Mouse (Mus musculus) hindbrain, embryonic 14.5 days (tissue): ENCODE measurements around the gene Cdkn2aipnl. TPM values are rescaled to one million over a fixed set of nuclear protein-coding genes. Genes with fewer than 3 reads are reported as not detected.
A peak's percentile ranks its signal among the peaks of the same experiment; 100 is the strongest.

ENCODE experiments used
- ATAC-seq: fragments of 200-750 bp; cut with Nextera tagmentation; 2 replicates; pipeline ENCODE4 v1.8.0; 2017; ENCODE audit warnings: moderate number of reproducible peaks, mild to moderate bottlenecking, moderate TSS enrichment, moderate library complexity; ENCODE audit not compliant: low FRiP score
- DNase-seq: peaks from one replicate; pipeline ENCODE4 v3.0.0-alpha.2; 2015; ENCODE audit warnings: low spot score
- H3K27ac ChIP-seq: fragments of 300-500 bp; sonication (generic); 2 replicates; pipeline ENCODE4 v1.5.1; 2014; ENCODE audit warnings: mild to moderate bottlenecking, moderate library complexity
- H3K27me3 ChIP-seq: fragments of 300-500 bp; sonication (generic); 2 replicates; pipeline ENCODE4 v1.6.1; 2014; ENCODE audit warnings: mild to moderate bottlenecking, low read length, mixed read lengths; ENCODE audit not compliant: control insufficient read depth, insufficient read depth
- H3K36me3 ChIP-seq: fragments of 300-500 bp; sonication (generic); replicated peaks from 2 replicates; pipeline ENCODE4 v1.6.1; 2014; ENCODE audit not compliant: control insufficient read depth, insufficient read depth
- H3K4me1 ChIP-seq: fragments of 300-500 bp; sonication (generic); replicated peaks from 2 replicates; pipeline ENCODE4 v1.6.1; 2014; ENCODE audit warnings: antibody characterized with exemption, low read length, mixed read lengths; ENCODE audit not compliant: control insufficient read depth, insufficient read depth
- H3K4me2 ChIP-seq: fragments of 300-500 bp; sonication (generic); replicated peaks from 2 replicates; pipeline ENCODE4 v1.6.1; 2014; ENCODE audit warnings: mild to moderate bottlenecking, moderate library complexity
- H3K4me3 ChIP-seq: fragments of 300-500 bp; sonication (generic); replicated peaks from 2 replicates; pipeline ENCODE4 v1.5.1; 2014; ENCODE audit warnings: mild to moderate bottlenecking, low read length
- H3K9ac ChIP-seq: fragments of 300-500 bp; sonication (generic); 2 replicates; pipeline ENCODE4 v1.6.1; 2014
- H3K9me3 ChIP-seq: fragments of 300-500 bp; sonication (generic); 2 replicates; pipeline ENCODE4 v1.6.1; 2016; ENCODE audit warnings: low read length; ENCODE audit not compliant: control insufficient read depth
- WGBS: fragments of 180-500 bp; shearing (Covaris S2); extraction: QIAGEN DNeasy Blood & Tissue Kit; methylation state at CpG from one replicate; pipeline ENCODE4 v1.1.7; 2014; 5-methylcytosine and 5-hydroxymethylcytosine counted together
- polyA plus RNA-seq: library from polyadenylated mRNA; unstranded; fragments of >200 nt; fragmentation: Nextera tagmentation; extraction: Ambion mirVana; gene quantifications from 2 replicates; pipeline ENCODE4 v1.2.1, GENCODE M21; 2014

The Cdkn2aipnl gene
- polyA plus RNA-seq, 1 experiment from 2014 or later: 117 TPM

DNA sequence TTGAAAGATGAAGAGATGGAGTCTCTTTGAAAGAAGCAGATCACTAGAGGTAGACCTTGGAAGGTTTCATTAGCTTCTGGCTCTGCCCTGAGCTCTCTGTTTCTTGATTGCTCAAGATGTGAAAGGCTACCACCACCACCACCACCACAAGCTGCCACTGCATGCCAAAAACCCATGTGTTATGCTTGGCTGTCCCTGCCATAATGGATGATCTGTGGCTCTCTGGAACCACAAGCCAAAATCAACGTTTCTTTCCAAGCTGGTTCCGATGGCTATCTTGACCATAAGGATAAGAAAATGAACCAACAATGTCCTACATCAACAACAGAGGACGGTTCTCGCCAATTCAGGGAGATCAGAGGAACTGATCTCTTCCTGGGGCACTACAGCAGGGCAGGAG, 7.4 kb upstream of the Cdkn2aipnl start:
- Histone ChIP-seq H3K36me3 (no peaks in the 10 kb centered on the region), H3K4me1 (no peaks in the 10 kb centered on the region), H3K27ac (no peak overlapping the region), H3K4me3 (no peak overlapping the region), H3K4me2 (no peak overlapping the region), H3K27me3 (no peaks in the 10 kb centered on the region), H3K9ac (no peak overlapping the region), H3K9me3 (no peaks in the 10 kb centered on the region)
- DNase-seq (no peak), ATAC-seq (no peak)
- WGBS: 94% methylated on average over 4 of the region's 4 CpGs

GRCm38 (mm10) chr11:51960967-51961471, 6.4 kb upstream of the Cdkn2aipnl start:
- Histone ChIP-seq H3K4me3 (no peak overlapping the region), H3K4me2 (no peak overlapping the region), H3K27ac (no peak overlapping the region), H3K36me3 (no peaks in the 10 kb centered on the region), H3K9ac (no peak overlapping the region), H3K9me3 (no peaks in the 10 kb centered on the region), H3K27me3 (no peaks in the 10 kb centered on the region), H3K4me1 (no peaks in the 10 kb centered on the region)
- ATAC-seq (no peak), DNase-seq (no peak)
- 71% methylated on average over 11 of the region's 11 CpGs for WGBS

DNA sequence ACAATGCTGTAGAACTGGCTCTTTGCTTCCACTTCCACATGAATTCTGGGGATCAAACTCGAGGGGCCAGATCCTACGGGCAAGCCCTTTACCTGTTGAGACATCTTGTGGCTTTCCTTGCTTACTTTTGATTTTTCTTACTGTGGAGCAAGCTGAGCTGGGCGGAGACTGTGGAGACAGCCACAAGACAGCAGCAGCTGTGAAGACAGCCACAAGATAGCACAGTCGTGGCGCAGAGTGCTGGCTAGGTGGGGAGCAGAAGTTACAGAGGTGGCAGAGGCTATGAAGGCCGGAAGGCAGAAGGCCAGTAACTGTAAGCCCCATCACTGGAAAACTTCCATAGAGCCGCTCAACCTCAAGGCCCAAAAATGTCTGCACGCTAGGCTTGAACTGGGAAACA, 5.7 kb upstream of the Cdkn2aipnl start:
- H3K4me3 ChIP-seq: no peak overlapping the region
- no peaks in the 10 kb centered on the region for H3K4me1 ChIP-seq
- no peak for ATAC-seq
- DNase-seq: no peak
- H3K4me2 ChIP-seq: no peak overlapping the region
- H3K27ac ChIP-seq: no peak overlapping the region
- H3K36me3 ChIP-seq: no peaks in the 10 kb centered on the region
- 89% methylated on average over 8 of the region's 8 CpGs for WGBS
- H3K27me3 ChIP-seq: no peaks in the 10 kb centered on the region
- no peak overlapping the region for H3K9ac ChIP-seq
- no peaks in the 10 kb centered on the region for H3K9me3 ChIP-seq

DNA sequence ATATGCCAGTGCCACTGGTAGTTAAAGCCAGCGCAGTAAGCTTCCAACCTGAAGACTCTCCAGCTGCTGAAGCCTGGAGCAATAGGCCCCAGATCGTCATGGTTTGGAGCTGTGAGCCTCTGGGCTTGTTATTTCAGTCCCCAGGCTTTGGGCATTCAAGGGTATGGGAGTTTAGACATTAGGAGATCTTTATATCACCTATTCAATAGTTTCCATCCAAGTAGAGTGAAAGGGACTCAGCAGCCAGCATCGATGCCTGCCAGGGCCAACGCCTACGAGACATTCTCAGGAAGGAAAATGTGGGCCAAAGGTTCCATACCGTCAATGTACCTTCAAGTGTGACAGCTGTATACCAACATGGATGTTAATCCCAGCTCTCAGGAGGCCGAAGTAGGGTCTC, 5.2 kb upstream of the Cdkn2aipnl start:
- 91% methylated on average over 7 of the region's 7 CpGs for WGBS
- H3K4me1 ChIP-seq: no peaks in the 10 kb centered on the region
- H3K36me3 ChIP-seq: no peaks in the 10 kb centered on the region
- no peak overlapping the region for H3K27ac ChIP-seq
- DNase-seq: no peak
- H3K9ac ChIP-seq: no peak overlapping the region
- no peak overlapping the region for H3K4me2 ChIP-seq
- no peak for ATAC-seq
- H3K4me3 ChIP-seq: no peak overlapping the region
- no peaks in the 10 kb centered on the region for H3K27me3 ChIP-seq
- no peaks in the 10 kb centered on the region for H3K9me3 ChIP-seq

DNA sequence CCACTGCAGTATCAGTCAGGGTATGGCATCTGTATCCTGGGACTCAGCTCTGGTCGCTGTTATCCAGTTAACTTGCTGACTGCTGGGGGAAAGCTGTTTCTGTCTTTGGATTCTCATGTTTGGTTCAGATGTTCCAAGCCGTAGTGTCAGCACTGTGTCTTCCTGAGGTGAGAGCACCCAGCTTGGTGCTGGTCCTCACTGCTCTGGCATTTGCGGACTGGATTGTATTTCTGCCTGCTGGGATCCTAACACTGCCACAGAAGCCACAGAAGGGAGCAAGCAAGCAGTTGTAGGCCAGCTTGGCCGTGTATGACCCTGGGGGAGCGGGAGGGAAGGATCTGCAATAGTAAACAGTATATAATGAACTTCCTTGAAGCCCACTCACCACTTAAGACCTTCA, 810 bp upstream of the Cdkn2aipnl start:
- H3K36me3 ChIP-seq: peaks cover 19% of the 10 kb centered on the region
- DNase-seq: no peak
- no peak overlapping the region for H3K27ac ChIP-seq
- no peaks in the 10 kb centered on the region for H3K27me3 ChIP-seq
- H3K4me2 ChIP-seq: no peak overlapping the region
- peaks cover 5% of the 10 kb centered on the region; the same call in 1 of the 2 replicates for H3K4me1 ChIP-seq
- no peak overlapping the region for H3K9ac ChIP-seq
- H3K4me3 ChIP-seq: no peak overlapping the region
- H3K9me3 ChIP-seq: no peaks in the 10 kb centered on the region
- ATAC-seq: no peak
- WGBS: 83% methylated on average over 5 of the region's 5 CpGs

GRCm38 (mm10) chr11:51968896-51969295, 1.4 kb downstream of the Cdkn2aipnl start:
- Histone ChIP-seq H3K9me3 (no peaks in the 10 kb centered on the region), H3K27me3 (no peaks in the 10 kb centered on the region), H3K27ac (no peak overlapping the region), H3K4me1 (peaks cover 5% of the 10 kb centered on the region; the same call in 1 of the 2 replicates), H3K9ac (no peak overlapping the region), H3K36me3 (peaks cover 40% of the 10 kb centered on the region), H3K4me3 (no peak overlapping the region), H3K4me2 (peak overlapping the region; percentile 85; the same call in 1 of the 2 replicates)
- DNase-seq (no peak), ATAC-seq (no peak)
- 94% methylated on average over 9 of the region's 9 CpGs for WGBS

GRCm38 (mm10) chr11:51969511-51969910, 2.0 kb downstream of the Cdkn2aipnl start:
- ATAC-seq (no peak), DNase-seq (no peak)
- Histone ChIP-seq H3K27ac (no peak overlapping the region), H3K36me3 (peaks cover 46% of the 10 kb centered on the region), H3K4me3 (no peak overlapping the region), H3K27me3 (no peaks in the 10 kb centered on the region), H3K4me1 (peaks cover 5% of the 10 kb centered on the region; the same call in 1 of the 2 replicates), H3K9me3 (no peaks in the 10 kb centered on the region), H3K9ac (no peak overlapping the region), H3K4me2 (no peak overlapping the region)
- 99% methylated on average over 2 of the region's 2 CpGs for WGBS

GRCm38 (mm10) chr11:51971644-51972043, 4.2 kb downstream of the Cdkn2aipnl start:
- Histone ChIP-seq H3K27ac (no peak overlapping the region), H3K4me3 (no peak overlapping the region), H3K4me2 (no peak overlapping the region), H3K9ac (no peak overlapping the region), H3K4me1 (peaks cover 5% of the 10 kb centered on the region; the same call in 1 of the 2 replicates), H3K27me3 (no peaks in the 10 kb centered on the region), H3K9me3 (no peaks in the 10 kb centered on the region), H3K36me3 (peaks cover 58% of the 10 kb centered on the region)
- ATAC-seq (no peak), DNase-seq (no peak)
- 97% methylated on average over 6 of the region's 6 CpGs for WGBS

GRCm38 (mm10) chr11:51999611-52000289, 32.3 kb downstream of the Cdkn2aipnl start:
- Histone ChIP-seq H3K36me3 (peaks cover 32% of the 10 kb centered on the region), H3K4me3 (peak overlapping the region; percentile 94), H3K4me1 (peaks cover 32% of the 10 kb centered on the region), H3K9ac (peak overlapping the region; percentile 92), H3K9me3 (no peaks in the 10 kb centered on the region), H3K27me3 (no peaks in the 10 kb centered on the region), H3K27ac (peak overlapping the region; percentile 96), H3K4me2 (peak overlapping the region; percentile 92)
- ATAC-seq (peak; percentile 34; the same call in 1 of the 2 replicates), DNase-seq (no peak)
- WGBS: under 1% methylated on average over 28 of the region's 29 CpGs
